Mouse (Mus musculus): Measurements from ENCODE around the gene Fam114a2. TPM values are rescaled to one million over a fixed set of nuclear protein-coding genes. Genes with fewer than 3 reads are reported as not detected.

Fam114a2 gene
- total RNA-seq, 4 experiments from 2014 or later, result 64.6 to 83.3 (median 76.3) TPM

Other genes starting within 250 kb of the Fam114a2 start
- 10 to 100 TPM; 20.8 to 33.3 (median 29.6) TPM for gene Mfap3, start within 50 bp of the Fam114a2 start, total RNA-seq (2022)
- 10 to 100 TPM; 55.7 to 76.3 (median 61.3) TPM for gene Galnt10, start 126.8 kb upstream of the Fam114a2 start, total RNA-seq (2022)